31 mouse cellular contexts compared by ENCODE assay signal in genomic region chr5:36938021-36938420, GRCm38 (mm10).
"Had no signal": no experiment of that assay in that cellular context is flagged by ENCODE, and none has a peak within 500 bp of the region (broad histone marks: within the 10 kb centered on the region; RNA-seq: fewer than 3 reads in every experiment).

No protein-coding gene starts in this region.

- H3K27me3 ChIP-seq: limb, embryonic 13.5 days; limb, embryonic 15.5 days; liver, embryonic 12.5 days; liver, embryonic 13.5 days; liver, embryonic 15.5 days; lung, embryonic 15.5 days; midbrain, embryonic 12.5 days; midbrain, embryonic 13.5 days; midbrain, embryonic 15.5 days; neural tube, embryonic 12.5 days had no signal

- H3K9ac ChIP-seq: limb, embryonic 12.5 days; limb, embryonic 13.5 days; limb, embryonic 15.5 days; liver, embryonic 12.5 days; liver, embryonic 13.5 days; liver, embryonic 14.5 days; liver, embryonic 15.5 days; liver, postnatal 0 days; lung, embryonic 14.5 days; lung, embryonic 15.5 days; midbrain, embryonic 12.5 days; midbrain, embryonic 13.5 days; midbrain, embryonic 15.5 days; neural tube, embryonic 12.5 days had no signal

- H3K27ac ChIP-seq: left cerebral cortex, adult 2 months; limb, embryonic 10.5 days; limb, embryonic 12.5 days; limb, embryonic 13.5 days; limb, embryonic 15.5 days; liver, embryonic 12.5 days; liver, embryonic 13.5 days; liver, embryonic 14.5 days; liver, embryonic 15.5 days; lung, embryonic 15.5 days; macrophage; midbrain, embryonic 10.5 days; midbrain, embryonic 12.5 days; midbrain, embryonic 13.5 days; midbrain, embryonic 15.5 days; neural tube, embryonic 12.5 days had no signal

- ATAC-seq: liver, embryonic 12.5 days; liver, postnatal 0 days; lung, postnatal 0 days; midbrain, embryonic 13.5 days; midbrain, embryonic 15.5 days had no signal

- H3K36me3 ChIP-seq: limb, embryonic 10.5 days; limb, embryonic 12.5 days; limb, embryonic 13.5 days; limb, embryonic 15.5 days; liver, embryonic 12.5 days; liver, embryonic 13.5 days; liver, embryonic 15.5 days; lung, embryonic 15.5 days; midbrain, embryonic 10.5 days; midbrain, embryonic 12.5 days; midbrain, embryonic 13.5 days; midbrain, embryonic 15.5 days; neural tube, embryonic 12.5 days had no signal

- H3K4me1 ChIP-seq: liver, embryonic 12.5 days; liver, embryonic 13.5 days; liver, embryonic 15.5 days; lung, embryonic 15.5 days had no signal

- H3K4me2 ChIP-seq: limb, embryonic 12.5 days; limb, embryonic 13.5 days; limb, embryonic 15.5 days; liver, embryonic 11.5 days; liver, embryonic 12.5 days; liver, embryonic 13.5 days; liver, embryonic 15.5 days; lung, embryonic 14.5 days; lung, embryonic 15.5 days; midbrain, embryonic 12.5 days; midbrain, embryonic 13.5 days; midbrain, embryonic 15.5 days; neural tube, embryonic 12.5 days had no signal

- DNase-seq: left cerebral cortex, postnatal 4 days; liver; liver, embryonic 13.5 days; liver, postnatal 0 days; lung, adult 18-20 months; lung, adult 2 months; lung, embryonic 14.5 days; lung, postnatal 10 days; lung, postnatal 14 days; lung, postnatal 36 days; lung, postnatal 4 days; midbrain, embryonic 14.5 days had no signal

- H3K9me3 ChIP-seq: limb, embryonic 10.5 days; limb, embryonic 12.5 days; limb, embryonic 13.5 days; limb, embryonic 15.5 days; liver, embryonic 13.5 days; liver, embryonic 15.5 days; lung, embryonic 15.5 days; midbrain, embryonic 10.5 days; midbrain, embryonic 12.5 days; midbrain, embryonic 13.5 days; midbrain, embryonic 15.5 days; neural tube, embryonic 12.5 days had no signal

- H3K4me3 ChIP-seq: left cerebral cortex, adult 2 months; limb, embryonic 10.5 days; limb, embryonic 12.5 days; limb, embryonic 13.5 days; limb, embryonic 15.5 days; liver, embryonic 12.5 days; liver, embryonic 13.5 days; liver, embryonic 15.5 days; lung, embryonic 15.5 days; megakaryocyte, embryonic 14.5 days; midbrain, embryonic 10.5 days; midbrain, embryonic 12.5 days; midbrain, embryonic 13.5 days; midbrain, embryonic 15.5 days; myocyte; neural tube, embryonic 12.5 days had no signal
